Mouse (Mus musculus) layer of hippocampus, adult 11-12 months (tissue): Measurements from ENCODE around the gene Slc25a35.
A peak's percentile ranks its signal among the peaks of the same experiment; 100 is the strongest.
"Not testable (repeated sequence)": the region's sequence is repeated elsewhere in the genome, so short reads cannot be mapped to it uniquely, and the experiment has no call there.

ENCODE experiments used
- DNase-seq: peaks from one replicate; pipeline ENCODE4 v3.0.0; 2022; ENCODE audit warnings: low spot score

The Slc25a35 gene

GRCm38 (mm10) chr11:68962159-68962558 is 5.8 kb upstream of the Slc25a35 start:
- not testable (repeated sequence) for DNase-seq

- no peak for DNase-seq
These were observed 4.5 kb upstream of the Slc25a35 start for GRCm38 (mm10) chr11:68963405-68963804.

- no peak for DNase-seq
These were observed 2.9 kb upstream of the Slc25a35 start for GRCm38 (mm10) chr11:68965050-68965449.

GRCm38 (mm10) chr11:68965845-68966244 is 2.1 kb upstream of the Slc25a35 start:
- peak; percentile 72 for DNase-seq

- no peak for DNase-seq
These were observed 1.4 kb upstream of the Slc25a35 start for GRCm38 (mm10) chr11:68966554-68966953.

GRCm38 (mm10) chr11:68968752-68969151 is 821 bp downstream of the Slc25a35 start:
- no peak for DNase-seq

GRCm38 (mm10) chr11:68970232-68970631 is 2.3 kb downstream of the Slc25a35 start:
- no peak for DNase-seq

- peak; percentile 84 for DNase-seq
These were observed 5.5 kb downstream of the Slc25a35 start for GRCm38 (mm10) chr11:68973250-68974058.

- DNase-seq, result no peak
These were observed 6.1 kb downstream of the Slc25a35 start for GRCm38 (mm10) chr11:68974059-68974450.

- no peak for DNase-seq
These were observed 7.2 kb downstream of the Slc25a35 start, which contains the start of gene Rangrf for GRCm38 (mm10) chr11:68975085-68975484. TSS of gene Rangrf (minus strand) at chr11:68975185.

- no peak for DNase-seq
These were observed 7.7 kb downstream of the Slc25a35 start for GRCm38 (mm10) chr11:68975601-68976000.

GRCm38 (mm10) chr11:68979320-68979733 is 11.4 kb downstream of the Slc25a35 start:
- DNase-seq, result no peak

GRCm38 (mm10) chr11:68980919-68981318 is 13.0 kb downstream of the Slc25a35 start:
- DNase-seq, result no peak

- DNase-seq, result peak; percentile 71
These were observed 14.9 kb downstream of the Slc25a35 start for GRCm38 (mm10) chr11:68982639-68983369.

- no peak for DNase-seq
These were observed 19.5 kb downstream of the Slc25a35 start for GRCm38 (mm10) chr11:68987365-68987882.

- DNase-seq, result no peak
These were observed 20.4 kb downstream of the Slc25a35 start for GRCm38 (mm10) chr11:68988341-68988740.

GRCm38 (mm10) chr11:68993122-68993521 is 25.2 kb downstream of the Slc25a35 start:
- DNase-seq, result no peak

GRCm38 (mm10) chr11:68994377-68994776 is 26.4 kb downstream of the Slc25a35 start:
- no peak for DNase-seq

- no peak for DNase-seq
These were observed 29.1 kb downstream of the Slc25a35 start for GRCm38 (mm10) chr11:68997080-68997479.

GRCm38 (mm10) chr11:69002782-69003181 is 34.9 kb downstream of the Slc25a35 start:
- DNase-seq, result not testable (repeated sequence)

GRCm38 (mm10) chr11:69003592-69003991 is 35.7 kb downstream of the Slc25a35 start:
- no peak for DNase-seq

GRCm38 (mm10) chr11:69005193-69005592 is 37.3 kb downstream of the Slc25a35 start:
- no peak for DNase-seq

- not testable (repeated sequence) for DNase-seq
These were observed 38.6 kb downstream of the Slc25a35 start for GRCm38 (mm10) chr11:69006575-69006974.
